Mouse (Mus musculus): ENCODE measurements around the gene Zfp69.

The Zfp69 gene

DNA sequence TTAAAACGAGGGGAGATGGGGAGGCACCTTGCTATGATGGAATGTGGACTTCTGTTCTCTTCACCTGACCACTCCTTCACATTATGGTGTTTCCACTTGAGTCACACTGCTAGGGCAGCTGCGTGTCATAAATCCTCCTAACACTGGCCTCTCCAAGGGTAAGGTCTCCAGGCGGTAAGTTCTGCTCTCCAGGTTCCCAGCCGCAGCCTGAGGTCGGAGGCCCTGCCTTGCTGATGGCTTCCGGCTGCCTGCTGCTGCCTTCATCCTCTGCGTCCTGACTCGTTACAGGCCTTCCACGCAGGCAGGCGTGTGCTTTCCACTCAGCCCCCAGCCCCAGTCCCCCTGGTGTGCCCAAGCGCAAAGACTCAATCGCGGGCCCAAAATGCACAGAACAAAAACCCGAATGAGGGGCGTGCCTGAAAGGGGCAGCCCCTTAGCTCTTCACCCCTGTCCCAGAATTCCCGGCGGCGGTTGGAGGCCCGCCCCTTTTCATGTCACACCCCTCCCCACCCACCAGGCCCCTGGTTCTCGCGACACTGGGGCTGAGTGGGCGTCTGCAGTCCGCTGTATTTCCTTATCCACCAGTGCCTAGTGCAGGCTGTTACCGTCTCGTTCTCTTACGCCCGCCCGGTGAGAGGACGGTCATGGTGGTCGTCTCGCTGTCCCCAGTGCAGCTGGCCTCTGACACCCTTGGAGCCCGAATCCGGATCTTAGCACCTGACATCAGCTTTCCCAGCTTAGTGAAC, 26.8 kb downstream of the Zfp69 start, which contains the start of gene Exo5:
Gene Exo5, minus strand, starts transcription at position 464 of the 746 bp plus-strand sequence.
- in situ Hi-C loops (cut with MseI, MboI), result no loop called here

DNA sequence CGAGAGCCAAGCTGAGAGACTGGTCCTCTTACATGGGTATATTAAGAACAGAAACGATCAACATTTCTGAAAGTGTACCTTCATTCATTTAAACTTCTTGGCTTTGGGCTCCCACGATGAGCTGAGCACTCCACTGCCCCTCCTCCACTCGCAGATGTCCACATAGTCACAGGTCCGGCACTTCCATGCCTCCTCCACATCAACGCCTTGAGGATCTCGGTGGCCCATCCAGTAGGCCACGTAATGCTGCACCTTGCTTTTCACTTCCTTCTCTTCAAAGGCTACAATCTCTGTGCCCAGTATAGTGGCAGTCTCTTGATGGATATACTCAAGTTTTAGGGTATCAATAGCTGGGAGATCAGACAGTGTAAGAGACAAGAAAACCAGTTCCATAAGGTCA, 30.0 kb downstream of the Zfp69 start:
- in situ Hi-C loops (cut with MseI, MboI), result no loop called here

DNA sequence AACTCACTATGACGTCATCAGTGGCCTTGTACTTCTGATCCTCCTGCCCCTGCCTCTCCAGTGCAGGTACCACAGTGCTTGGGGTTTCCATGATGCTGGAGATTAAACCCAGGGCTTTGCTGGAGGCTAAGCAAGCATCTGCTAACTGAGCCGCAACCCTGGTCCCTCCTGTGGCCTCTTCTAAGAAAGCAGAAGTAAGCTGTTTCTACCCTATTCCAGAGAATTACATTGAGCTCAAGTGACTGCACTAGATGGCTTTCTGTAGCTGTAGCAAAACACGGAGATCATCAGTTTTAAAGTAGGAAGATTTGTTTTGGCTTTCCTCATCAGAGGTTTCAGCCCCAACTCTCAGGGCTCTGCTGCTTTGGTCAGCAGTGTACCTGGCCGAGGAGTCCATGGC, 37.0 kb downstream of the Zfp69 start:
- in situ Hi-C loops (cut with MseI, MboI), result no loop called here

DNA sequence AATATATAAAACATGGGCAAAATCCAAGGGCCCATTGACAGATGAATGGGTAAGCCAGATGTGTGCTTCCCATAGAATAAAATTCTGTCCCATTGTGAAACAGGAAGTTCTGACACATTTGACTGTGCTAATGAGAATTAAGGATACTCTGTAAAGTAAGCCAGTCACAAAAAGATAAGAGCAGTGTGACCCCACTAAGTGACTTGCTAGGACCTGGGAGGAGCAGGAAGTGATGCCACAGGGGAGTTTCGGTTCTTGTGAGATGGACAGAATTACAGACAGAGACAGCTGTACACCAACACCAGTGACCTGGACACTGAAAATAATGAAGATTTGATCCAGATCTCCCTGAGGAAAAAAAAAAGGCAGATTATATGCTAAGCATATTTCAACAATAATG, 37.6 kb downstream of the Zfp69 start:
- in situ Hi-C loops (cut with MseI, MboI), result no loop called here

DNA sequence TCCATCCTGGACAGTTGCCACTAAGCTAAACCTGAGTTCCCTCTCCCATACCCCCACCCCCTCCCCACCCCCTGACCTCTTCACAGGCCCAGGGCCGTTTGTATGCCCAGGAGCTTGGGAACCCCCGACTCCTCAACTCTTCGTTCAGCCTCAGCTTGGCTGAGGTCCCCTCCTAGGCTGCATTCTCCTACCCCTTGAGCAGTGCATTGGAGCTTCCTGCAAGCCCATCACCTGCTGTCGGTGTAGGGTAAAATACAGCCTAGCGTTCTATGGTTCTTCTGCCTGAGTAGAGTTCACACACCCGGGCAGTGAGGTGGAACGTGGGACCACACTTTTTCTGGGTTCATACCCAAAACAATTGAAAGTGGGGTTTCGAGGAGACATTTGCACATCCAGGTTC, 38.1 kb downstream of the Zfp69 start:
- in situ Hi-C loops (cut with MseI, MboI), result no loop called here

DNA sequence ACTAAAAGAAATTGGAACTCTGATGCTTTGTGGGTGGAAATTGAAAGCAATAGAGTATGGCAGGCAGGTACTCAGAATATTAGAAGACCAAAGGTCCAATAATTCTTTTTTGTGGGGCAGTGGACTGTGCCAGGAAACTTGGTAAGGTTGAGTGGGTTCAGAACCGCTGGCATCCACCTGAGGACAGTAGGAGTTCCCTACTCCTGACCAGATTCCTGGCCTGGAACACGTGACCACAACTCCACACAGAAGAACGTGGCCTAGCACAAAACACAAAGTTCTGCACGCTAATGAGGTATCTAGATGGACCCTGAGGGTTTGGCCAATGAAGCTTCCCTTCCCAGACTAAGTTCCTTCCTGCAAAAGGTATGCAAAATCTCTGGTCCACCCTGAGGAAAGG, 38.6 kb downstream of the Zfp69 start:
- in situ Hi-C loops (cut with MseI, MboI), result no loop called here

DNA sequence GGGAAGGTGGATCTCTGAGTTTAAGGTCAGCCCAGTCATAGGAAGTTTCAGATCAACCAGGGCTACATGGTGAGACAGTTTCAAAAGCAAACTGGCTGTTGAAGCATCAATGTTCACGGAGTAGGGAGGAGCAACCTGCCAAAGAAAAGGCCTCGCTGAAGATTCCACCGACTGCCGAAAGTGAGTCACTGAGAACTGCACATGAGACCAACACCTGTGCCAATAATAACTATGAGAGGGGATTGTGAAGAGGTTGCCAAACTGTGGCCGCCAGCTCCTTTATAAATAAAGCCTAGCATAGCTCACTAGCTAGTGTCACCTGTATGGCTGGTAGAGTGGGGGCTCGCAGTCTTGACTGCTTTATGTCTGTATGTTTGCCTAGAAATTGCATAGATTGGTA, 40.4 kb downstream of the Zfp69 start:
- in situ Hi-C loops (cut with MseI, MboI), result no loop called here

DNA sequence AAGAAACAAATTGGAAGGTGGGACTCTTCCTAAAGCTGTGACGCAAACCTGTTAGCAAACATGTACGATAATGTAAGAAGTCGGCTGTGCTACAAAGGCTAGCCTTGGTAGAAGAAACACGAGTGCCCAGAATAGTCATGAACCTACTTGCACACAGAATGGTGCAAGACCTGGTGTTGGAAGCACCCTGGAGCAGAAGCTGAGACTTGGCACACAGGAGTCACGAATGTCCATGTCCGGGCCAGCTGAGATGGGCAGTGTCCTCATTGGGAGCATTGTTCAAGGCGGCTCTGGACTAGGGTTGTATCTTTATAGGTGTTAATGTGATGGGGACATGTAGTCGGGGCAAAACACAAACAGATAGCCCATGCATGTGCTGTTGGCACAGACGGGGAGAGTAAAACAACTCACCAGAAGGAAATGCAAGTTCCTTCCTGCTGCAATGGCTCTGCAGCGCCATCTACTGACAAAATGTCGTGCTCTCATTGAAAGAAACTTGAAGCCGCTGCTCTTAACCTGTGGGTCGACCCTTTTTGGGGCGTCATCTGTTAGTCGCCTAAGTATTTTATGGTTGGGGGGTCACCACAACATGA, 41.8 kb downstream of the Zfp69 start:
- in situ Hi-C loops (cut with MseI, MboI), result no loop called here

DNA sequence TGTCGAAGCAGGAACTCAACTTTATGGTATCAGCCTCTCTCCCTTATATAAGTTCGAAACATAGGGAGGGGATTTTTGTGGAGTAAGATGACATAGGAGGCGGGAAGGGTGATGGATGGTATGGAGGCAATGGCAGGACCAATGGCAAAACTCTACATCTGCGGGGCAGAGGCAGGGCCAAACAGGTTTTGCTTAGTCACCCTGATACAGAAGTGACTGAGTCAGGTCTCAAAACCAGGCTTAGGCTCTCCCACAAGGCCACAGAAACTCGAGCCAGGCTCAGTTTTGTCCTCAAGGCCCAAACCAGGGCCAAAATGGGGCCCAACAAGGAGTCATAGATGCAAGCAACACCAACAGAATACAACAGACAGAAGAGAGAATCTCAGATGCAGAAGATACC, 45.9 kb downstream of the Zfp69 start:
- in situ Hi-C loops (cut with MseI, MboI), result no loop called here

DNA sequence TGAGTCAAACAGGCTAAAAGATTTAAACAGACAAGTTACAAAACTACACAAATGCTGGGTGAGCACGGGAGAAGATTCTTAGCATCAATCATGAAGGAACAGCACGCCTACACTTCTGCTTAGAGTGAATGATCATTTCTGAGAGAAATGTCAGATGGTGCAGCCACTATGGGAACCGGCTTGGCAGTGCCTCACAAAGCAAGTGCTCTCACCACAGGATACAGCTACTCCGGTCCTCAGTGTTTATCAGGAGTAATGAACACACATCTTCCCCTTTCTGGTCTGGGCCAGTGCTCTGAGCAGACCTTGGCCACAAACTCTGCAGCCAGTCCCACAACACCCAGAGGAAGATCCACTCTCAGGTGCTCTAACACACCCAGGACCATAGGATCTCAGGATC, 47.0 kb downstream of the Zfp69 start:
- in situ Hi-C loops (cut with MseI, MboI), result no loop called here

DNA sequence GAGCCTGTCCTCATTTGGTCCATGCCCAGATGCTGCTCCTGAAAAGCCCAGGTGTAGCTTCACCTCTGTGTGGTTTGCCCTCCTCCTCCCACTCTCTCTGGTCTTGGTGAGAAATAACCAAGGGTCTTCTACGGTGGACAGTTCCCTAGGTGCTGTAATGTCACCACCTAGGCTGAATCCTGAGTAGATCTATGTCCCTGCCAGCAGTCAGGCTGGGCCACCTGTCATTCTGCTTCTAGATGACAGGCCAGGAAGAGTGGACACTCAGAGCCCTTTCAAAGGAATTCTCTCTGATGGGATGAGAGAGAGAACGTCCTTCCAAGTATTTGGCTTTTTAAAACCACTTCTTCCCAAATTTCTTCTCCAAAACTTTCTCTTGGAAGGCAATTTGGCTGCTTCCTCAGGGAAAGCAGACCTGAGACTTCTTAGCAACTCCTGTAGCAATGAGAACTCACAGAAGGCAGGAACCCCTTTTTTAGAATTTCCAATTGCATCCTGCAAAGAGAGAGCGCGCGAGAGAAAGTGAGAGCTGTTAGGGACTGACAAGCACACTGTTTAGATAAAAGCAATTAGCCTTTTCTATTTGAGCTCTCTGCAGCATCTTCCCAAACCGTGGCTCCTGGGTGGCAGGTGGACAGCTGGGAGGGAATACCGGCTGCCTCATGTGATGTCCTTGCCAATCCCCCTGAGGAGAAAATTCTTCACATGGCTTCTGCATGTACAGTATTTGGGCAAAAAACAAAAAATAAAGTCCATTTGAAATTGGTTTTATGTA, 55.5 kb downstream of the Zfp69 start:
- in situ Hi-C loops (cut with MseI, MboI), result loop anchor here in 1 of 2 experiments (10.0 kb wide), 1 partner anchor 311 kb away; the partner anchor contains the start of gene Gm8439

DNA sequence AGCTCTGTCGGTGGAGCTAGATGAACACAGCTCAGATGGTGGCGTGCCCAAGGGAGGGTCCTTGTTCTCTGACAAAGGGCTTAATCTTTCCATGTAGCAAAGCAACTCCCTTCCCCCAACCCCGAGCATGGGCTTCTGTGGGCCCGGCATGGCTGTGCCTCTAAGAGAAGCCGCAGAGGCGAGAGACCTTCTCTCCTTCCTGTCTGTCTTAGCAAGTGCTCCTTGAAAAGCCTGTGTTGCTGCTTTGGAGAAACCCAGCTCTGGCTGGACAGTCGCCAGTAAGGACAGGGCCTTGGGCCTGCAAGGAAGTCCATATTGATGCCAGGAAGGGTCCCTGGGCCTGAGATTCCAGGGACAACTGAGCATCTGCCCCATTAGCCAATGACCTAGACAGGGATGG, 56.3 kb downstream of the Zfp69 start:
- in situ Hi-C loops (cut with MseI, MboI), result loop anchor here in 1 of 2 experiments (10.0 kb wide), 1 partner anchor 310 kb away; the partner anchor contains the start of gene Gm8439

DNA sequence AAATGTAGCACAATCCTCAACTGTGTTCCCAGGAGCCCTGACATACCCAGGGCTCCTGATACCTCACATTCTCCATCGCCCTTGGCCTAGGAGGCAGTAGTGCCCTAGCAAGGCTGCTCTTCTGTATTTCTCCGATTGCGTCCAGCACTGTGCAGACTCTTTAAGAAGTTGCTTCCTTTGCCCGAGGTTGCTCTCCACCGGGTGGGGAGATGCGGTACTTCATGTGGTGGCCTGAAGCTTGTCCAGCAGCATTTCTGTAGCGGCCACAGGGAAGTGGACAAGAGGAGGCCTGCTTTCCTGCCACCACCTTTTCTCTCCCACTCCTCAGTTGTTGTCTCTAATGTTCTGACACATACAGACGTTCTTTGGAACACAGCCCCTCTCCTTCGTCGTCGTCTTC, 56.9 kb downstream of the Zfp69 start:
- in situ Hi-C loops (cut with MseI, MboI), result loop anchor here (5.0 to 10.0 kb wide), 2 partner anchors 42 to 310 kb away; partner anchors contain the start of genes Rims3 (in 2 of the 2) and Gm8439 (in 1 of the 2)

DNA sequence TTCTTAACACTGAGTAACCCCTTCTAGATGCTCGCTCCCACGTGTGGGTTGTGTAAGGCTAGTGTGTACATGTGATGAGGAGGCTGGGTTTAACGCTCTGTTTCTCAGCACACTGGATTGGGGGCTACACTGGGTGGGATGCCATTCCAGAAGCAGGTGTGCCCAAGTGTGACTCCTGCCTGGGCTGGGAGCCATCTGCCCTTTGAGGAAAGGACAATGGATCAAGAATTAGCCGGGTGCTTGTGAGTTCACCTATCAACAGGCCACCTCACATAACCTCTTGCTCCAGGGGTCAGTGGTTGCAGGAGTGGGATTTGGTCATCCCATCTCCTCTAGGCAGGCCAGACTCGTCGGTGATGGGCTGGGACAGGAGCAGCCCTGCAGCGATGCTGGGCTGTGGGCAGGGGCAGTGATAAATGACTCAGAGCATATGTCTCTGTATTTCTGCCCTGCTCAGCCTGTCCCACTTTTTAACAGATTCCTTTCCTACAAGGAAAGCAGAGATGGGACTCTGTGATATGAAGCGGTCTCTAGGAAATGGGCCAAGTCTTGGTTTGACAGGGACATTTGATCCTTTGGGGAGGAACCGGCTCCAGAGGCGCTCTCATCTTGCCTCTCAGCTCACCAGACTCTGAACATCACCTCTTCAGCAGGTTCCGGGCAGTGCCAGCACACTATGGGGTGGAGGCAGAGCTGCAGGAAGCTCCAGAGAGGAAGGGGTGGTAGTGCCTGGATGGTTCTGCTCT, 57.7 kb downstream of the Zfp69 start:
- in situ Hi-C loops (cut with MseI, MboI), result loop anchor here (5.0 to 10.0 kb wide), 2 partner anchors 42 to 309 kb away; partner anchors contain the start of genes Rims3 (in 2 of the 2) and Gm8439 (in 1 of the 2)

DNA sequence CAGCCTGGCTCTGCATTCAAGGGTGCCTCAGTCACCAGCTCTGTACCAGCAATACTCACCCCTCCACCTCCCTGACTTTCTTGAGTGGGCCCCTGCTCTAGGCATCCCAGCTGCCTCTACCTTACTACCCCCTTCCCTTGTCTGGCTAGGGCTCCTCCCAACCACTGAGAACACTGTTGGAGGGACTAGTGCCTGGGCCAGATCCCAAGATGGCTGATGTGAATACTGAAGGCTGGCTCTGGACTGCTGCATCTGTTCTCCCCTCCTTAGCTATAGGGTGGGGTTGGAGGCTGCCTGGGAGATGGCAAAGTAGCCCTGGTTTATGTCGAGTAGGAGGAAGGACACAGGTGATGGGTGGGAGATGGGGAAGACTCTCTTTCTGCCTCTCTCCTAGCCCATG, 59.0 kb downstream of the Zfp69 start:
- in situ Hi-C loops (cut with MseI, MboI), result loop anchor here (5.0 to 10.0 kb wide), 2 partner anchors 40 to 308 kb away; partner anchors contain the start of genes Rims3 (in 2 of the 2) and Gm8439 (in 1 of the 2)

DNA sequence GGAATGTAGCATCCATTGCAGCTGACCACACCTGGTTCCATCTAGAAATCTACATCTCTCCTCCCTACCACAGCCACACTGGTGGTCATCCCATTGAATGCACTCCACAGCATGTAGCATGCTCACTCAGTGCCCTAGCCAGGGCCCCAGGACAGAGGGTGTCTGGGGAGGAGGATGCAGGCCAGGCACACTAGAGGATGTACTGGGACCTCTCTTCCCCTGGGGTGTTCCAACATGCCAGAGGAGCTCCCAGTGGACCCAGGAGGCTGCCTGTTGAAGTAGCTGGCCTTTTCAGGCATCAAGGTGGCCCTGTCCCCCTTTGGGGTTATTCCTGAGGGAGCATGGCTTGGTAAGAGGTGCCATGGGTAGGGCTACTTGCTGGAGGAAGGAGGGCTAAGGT, 59.5 kb downstream of the Zfp69 start:
- in situ Hi-C loops (cut with MseI, MboI), result loop anchor here (5.0 to 10.0 kb wide), 2 partner anchors 40 to 307 kb away; partner anchors contain the start of genes Rims3 (in 2 of the 2) and Gm8439 (in 1 of the 2)

DNA sequence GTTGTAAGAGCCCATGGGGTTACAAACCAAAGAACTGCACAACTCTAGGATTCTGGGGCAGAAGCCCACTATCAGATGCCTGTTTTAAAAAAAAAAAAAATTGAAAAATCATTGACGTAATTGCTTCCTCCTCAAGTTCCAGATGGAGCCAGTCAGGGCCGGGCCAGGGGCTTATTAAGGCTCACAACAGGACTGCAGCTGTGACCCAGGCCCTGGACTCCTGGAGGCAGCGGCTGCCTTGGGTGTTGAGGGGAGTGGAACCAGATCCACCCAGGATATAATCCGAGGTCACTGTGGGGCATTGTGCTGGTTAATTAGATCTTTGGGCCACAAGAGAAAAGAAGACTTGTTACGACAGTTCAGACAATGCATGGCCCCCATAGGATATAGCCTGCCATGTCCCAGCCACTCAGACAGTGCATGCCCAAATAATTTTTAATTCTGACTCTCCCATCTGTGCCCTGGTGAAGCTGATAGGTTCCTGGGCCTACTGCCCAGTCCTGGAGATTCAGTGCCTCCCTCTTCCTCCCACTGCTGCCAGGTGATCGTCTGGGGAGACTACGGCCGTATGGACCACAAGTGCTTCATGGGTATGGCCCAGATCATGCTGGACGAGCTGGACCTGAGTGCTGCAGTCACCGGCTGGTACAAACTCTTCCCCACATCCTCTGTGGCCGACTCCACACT, 60.6 kb downstream of the Zfp69 start:
- in situ Hi-C loops (cut with MseI, MboI), result loop anchor here (5.0 to 10.0 kb wide), 2 partner anchors 39 to 306 kb away; partner anchors contain the start of genes Rims3 (in 2 of the 2) and Gm8439 (in 1 of the 2)

DNA sequence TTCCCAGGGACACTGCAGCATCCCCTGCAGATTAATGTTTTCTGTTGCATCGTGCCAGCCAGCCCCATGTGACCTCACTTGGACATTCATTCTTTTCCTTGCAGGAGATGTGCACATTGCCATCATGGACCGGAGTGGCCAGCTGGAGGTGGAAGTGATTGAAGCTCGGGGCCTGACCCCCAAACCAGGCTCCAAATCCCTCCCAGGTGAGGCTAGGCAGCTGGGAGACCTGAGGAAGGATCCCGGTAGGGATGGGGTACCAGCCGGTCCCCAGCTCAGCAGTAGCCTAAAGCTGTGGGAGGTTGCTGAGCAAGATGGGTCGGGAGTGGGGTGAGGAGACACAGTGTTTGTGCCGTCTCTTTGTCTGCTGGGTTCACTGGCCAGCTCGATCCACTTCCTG, 62.6 kb downstream of the Zfp69 start:
- in situ Hi-C loops (cut with MseI, MboI), result no loop called here

DNA sequence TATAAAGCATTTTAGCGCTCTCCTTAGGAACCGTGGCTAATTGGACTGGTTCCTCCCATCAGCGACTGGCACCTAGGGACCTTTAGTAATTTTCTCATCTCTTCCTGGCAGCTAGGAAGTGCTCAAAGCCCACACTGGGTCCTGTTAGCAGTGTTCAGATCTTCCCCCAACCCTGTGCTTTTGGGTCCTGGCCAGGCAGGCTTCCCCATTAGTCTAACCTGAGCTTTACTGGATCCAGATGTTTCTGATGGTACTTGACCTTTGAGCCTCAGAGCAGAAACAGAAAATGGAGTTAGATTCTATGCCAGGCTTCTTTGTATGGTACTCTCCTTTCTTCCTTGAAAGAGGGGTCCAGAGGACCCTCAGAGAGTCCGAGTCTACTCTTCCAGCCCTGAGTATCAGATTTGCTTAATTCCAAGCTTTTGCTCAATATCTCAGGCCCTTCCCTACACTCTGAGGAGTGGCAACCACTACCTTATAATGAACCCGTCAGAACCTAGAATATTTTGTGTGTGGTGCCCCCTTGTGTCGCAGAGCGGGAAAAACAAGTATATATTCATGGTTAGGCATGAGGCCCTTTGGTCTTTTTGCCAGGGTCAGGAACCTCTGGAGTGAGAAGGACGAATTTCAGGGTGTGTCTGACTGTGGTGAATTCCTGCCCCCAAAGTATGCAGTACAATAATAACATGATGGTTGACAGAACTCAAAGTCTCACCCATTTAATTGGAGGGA, 64.0 kb downstream of the Zfp69 start:
- in situ Hi-C loops (cut with MseI, MboI), result no loop called here

DNA sequence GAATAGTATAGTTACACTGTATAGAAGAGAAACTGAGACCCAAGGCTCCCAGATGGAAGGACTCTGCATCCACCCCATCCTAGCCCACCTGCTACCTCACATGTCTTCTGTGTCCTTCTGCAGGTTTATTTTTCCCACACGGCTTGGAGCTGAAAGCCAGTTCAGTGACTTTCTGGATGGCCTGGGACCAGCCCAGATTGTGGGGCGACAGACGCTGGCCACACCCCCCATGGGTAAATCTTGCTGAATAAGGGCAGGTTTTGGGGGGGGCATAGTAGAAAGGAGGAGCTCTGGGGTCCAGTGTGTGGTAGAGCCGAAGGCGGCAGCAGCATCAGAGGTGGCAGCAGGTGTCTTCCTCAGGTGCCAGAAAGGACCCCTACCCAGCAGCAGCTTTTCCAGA, 64.7 kb downstream of the Zfp69 start:
- in situ Hi-C loops (cut with MseI, MboI), result no loop called here

All from mouse trophoblast stem cell (cell line).